Mouse (Mus musculus): Measurements from ENCODE around the gene Edem3.
A peak's percentile ranks its signal among the peaks of the same experiment; 100 is the strongest.
"Not testable (repeated sequence)": the region's sequence is repeated elsewhere in the genome, so short reads cannot be mapped to it uniquely, and the experiment has no call there.

Edem3 gene

DNA sequence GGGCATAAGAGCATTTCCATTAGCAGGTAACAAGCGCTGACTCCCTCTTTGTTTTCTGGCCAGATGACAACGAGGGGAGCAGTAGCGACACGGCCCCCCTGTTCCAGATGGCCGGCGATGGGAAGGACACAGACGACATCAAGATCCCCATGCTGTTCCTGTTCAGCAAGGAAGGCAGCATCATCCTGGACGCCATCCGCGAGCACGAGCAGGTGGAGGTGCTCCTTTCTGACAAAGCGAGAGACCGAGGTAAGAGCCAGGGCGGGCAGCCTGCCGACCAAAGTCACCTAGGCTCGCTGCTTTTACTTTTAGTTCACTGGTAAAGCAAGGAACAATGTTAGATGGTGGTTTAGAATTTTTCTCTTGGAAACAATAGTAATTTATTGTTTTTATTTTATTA, 56.3 kb downstream of the Edem3 start:
- no peak for DNase-seq (ENCODE audit: low spot score)

DNA sequence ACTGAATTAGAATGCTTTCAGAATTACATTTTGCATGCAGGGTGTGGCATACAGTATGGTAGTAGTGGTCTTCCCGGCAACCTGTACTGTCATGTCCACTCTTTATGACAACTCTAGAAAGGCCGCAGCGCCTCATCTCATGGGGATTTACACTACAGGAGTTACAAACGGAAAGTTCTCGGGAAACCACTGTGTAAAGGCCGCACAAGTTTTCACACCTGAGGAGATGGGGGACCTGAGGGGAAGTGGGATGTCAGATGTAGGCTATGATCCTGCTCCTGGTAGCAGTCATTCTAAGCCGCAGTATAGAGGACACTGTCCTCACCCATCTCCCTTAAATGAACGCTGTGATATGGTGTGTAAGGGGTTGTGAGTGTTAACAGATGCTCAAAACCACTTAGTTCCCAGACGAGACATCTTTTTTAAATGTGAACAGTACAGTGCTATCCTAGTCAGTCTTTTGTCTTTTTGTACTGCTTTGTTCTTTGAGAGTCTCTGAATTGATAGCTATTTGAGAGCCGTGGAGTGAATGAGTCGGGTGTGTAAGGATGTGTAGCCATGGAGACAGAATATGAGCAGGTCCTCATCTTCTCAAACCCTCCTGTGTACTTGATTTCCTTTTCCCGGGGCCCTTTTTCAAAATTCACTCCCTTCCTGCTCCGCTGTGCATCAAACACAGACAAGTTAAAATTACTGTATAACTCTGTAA, 57.0 kb downstream of the Edem3 start:
- DNase-seq (ENCODE audit: low spot score), result no peak

DNA sequence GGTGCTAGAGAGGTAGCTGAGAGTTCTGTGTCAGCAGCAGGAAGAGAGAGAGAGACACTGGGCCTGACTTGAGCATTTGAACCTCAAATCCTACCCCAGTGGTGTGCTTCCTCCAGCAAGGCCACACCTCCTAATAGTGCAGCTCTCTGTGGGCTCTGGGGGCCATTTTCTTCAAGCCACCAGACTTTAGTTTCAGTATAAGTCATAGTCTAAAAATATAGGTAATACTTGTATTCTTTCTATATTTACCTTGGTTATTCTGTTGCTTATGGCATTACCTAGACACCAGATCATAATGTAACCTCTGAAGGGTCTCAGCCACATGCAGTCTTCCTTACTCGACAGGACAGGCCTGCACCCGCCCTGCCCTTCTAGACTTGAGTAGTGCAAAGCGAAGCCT, 60.9 kb downstream of the Edem3 start:
- DNase-seq (ENCODE audit: low spot score), result no peak

DNA sequence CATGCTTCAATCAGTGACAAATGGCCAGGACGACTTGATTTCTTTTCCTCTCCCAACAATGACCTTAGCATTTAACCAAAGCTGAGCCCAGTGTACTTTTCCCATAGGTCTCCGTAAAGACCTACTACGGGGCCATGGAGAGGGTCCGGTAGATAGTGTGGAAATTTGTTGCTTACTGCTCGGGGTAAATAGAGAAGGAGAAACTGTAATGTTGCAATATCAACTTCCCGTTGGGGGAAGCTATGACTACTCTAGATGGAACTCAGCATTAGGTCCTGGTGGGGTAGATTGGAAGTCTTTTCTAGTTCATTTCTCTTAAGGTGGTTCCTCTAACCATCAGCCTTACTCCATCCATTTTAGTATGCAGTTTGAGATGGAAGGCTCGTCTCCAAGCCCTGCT, 64.0 kb downstream of the Edem3 start:
- no peak for DNase-seq (ENCODE audit: low spot score)

DNA sequence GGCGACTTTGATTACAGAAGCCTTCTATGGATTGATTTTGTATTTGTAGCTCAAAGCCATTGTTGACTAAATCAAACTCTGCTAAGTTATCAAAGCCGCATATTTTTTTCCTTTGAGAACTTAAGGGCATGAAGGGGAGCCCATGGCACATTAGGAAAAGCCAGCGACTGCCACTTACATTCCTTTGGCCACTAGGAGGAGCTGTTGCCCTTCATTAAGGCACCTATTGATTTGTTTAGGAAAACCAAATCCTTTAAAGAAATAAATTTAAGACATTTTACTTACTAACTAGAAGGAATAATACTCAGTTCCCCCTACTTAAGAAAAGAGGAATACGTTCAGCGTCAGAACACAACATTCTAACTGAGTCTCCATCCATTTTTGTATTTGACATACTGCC, 65.3 kb downstream of the Edem3 start:
- peak; percentile 77 for DNase-seq (ENCODE audit: low spot score)

DNA sequence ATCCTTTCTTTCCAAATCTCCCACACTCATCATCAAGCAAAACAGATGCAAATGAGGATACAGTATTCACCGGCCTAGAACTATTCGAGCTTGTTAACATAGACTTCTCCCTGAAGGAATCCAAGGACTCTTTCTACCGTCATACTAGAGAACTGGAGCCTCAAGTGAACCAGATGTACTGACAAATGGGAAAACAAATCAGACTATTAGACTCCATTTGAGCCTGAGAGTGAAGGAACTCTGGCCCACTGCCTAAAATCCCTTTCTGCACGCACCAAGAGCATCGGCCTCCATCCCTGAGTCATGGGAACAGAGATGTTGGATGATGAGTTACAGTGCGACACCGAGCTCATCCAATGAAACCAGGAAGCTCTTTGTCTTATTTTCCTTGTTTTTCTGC, 69.9 kb downstream of the Edem3 start:
- DNase-seq (ENCODE audit: low spot score), result no peak

DNA sequence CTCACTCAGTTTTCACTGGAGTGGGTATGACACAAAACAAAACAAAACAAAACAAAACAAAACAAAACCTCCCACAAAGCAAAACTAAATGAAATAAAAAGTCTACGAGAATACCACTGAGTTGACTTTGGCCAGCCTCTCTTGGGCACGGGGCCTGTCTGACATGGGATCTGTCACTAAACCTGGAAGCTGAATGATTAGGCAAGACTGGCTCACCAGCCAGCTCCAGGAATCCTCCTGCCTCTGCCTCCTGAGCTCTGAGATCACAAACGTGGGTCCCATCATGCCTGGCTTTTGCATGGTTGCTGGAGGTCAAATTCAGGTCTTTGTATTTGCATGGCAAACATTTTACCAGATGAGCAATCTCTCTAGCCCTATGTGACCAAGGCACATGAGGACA, 76.6 kb downstream of the Edem3 start:
- no peak for DNase-seq (ENCODE audit: low spot score)

DNA sequence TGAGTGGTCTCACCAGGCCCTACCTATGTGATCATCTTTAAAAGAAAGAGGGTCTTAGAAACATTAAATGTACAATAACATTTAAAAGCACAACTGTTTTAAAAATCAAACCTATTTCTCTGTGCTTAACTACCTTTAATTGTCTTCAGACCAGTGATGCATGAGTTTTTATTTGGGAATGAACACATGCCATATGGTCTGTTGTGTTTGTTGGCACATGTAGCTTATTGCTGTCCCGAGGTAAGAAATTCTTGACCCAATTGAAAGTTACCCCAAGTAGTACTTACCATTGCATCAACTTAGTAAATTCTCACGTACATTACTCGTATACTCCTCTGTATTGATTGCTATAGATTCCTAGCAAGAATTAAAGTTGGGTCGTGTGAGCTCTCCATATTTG, 80.1 kb downstream of the Edem3 start:
- no peak for DNase-seq (ENCODE audit: low spot score)

DNA sequence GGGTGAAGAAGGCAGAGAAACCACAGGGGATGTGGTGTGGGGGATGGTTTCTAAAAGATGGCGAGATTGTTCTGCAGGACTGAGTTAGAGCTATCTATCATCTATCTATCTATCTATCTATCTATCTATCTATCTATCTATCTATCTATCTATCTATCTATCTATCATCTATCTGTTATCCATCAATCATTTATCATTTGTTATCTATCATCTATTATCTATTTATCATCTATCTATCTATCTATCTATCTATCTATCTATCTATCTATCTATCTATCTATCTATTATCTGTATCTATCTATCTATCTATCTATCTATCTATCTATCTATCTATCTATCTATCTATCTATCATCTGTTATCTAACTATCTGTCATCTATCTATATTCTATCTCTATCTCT, 85.2 kb downstream of the Edem3 start:
- not testable (repeated sequence) for DNase-seq (ENCODE audit: low spot score)

DNA sequence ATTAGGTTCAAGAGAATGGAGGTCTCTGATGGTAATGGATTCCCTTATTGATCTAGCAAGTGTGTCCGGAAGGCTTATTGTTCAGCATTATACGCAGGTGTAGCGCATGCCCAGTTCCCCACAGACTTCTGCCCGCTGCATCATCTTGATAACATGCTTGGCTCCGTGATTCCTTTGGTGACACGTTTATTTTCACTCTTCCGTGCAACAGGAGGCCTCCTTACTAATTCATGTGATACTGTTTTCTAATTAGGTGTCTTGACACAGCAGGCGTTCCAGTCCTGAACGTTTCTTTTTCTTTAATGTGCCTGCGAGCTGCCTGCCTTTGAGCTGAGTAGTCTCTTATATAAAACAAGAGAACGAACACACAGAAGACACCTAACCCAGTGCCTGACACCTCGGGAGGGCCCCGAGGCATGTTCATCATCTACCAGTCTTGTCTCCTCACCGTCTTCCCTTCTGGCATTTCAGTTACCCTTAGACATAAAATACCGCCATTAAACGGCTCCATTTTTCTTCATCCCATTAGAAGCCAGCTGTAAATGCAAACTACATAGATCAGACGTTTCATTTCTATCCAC, 90.2 kb downstream of the Edem3 start:
- no peak for DNase-seq (ENCODE audit: low spot score)

DNA sequence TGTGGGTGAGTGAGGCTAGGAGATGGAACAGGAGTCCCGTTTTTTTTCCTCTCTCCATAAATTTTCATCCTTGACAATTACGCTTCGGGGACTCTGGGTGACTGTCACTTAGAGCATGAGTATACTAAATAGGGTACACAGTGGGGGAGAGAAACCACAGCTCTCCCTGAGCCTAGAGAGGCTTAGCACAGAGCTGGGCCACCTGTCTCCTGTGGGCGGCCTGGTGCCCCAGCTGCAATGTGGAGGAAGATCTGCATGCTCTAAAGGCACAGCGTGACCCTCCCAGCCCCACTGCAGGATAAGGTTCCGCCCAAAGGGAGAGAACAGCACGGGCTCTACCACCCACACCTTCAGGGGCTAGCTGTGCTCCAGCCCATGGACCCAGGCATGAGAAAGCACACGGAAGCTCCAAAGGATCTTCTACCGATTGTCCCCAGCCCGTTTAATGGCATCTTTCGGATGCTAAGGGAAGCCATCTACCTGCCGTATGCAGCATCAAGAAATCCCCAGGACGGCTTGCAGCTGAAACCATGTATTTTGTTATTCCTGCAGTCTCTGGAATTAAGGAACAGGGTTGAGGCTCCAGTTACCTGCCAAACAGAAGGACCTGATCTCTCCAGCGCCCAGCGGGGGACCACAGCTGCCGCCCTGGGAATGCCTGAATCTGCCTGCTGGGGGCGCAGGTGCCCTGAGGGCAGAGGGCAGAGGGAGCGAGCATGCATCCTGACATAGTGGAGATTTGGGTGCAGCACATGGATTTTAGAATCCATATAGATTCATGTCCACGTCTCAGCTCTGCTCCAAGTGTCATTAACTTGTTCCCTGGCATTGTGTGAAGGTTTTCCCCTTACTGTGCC, 91.0 kb downstream of the Edem3 start:
- DNase-seq (ENCODE audit: low spot score), result no peak

DNA sequence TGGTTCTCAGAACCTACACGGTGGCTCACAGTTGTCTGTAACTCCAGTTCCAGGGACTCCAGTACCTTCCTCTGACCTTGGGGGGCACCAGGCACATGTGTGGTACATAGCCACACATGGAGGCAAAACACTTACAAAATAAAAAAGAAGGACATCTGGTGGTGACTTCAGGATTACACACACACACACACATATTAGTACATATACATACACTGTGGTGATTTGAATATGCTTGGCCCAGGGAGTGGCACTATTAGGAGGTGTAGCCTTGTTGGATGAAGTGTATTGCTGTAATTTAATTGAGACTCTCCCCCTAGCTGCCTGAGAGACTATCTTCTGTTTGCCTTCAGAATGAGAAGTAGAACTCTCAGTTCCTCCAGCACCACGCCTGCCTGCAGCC, 93.1 kb downstream of the Edem3 start:
- no peak for DNase-seq (ENCODE audit: low spot score)

DNA sequence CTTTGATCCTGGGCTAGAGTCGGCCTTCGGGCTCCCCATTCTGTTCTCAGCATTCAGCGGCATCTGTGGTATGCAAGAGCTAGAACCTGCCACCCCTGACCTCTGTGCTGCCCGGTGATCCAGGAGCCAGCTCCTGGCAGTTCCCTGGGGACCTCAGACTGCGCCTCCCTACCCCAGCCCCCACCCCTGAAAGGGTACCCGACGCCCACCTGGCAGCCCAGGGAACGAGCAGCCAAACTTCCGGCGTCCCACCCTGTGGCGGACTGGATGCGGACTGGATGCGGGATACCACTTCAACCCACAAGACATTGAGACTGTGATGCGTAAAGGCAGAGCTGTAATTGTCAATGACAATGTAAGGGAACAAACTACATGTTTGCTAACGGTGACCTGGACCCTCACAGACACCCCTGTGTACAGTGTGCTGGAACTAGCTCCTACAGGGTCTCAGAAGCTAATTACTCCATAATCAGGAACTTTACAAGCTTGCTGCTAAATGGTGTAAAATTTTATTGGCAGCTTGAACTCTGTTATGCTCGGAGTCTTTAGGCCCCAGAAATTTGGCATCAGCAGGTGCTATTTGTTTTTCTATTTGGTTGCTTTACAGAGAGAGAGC, 94.9 kb downstream of the Edem3 start:
- no peak for DNase-seq (ENCODE audit: low spot score)

DNA sequence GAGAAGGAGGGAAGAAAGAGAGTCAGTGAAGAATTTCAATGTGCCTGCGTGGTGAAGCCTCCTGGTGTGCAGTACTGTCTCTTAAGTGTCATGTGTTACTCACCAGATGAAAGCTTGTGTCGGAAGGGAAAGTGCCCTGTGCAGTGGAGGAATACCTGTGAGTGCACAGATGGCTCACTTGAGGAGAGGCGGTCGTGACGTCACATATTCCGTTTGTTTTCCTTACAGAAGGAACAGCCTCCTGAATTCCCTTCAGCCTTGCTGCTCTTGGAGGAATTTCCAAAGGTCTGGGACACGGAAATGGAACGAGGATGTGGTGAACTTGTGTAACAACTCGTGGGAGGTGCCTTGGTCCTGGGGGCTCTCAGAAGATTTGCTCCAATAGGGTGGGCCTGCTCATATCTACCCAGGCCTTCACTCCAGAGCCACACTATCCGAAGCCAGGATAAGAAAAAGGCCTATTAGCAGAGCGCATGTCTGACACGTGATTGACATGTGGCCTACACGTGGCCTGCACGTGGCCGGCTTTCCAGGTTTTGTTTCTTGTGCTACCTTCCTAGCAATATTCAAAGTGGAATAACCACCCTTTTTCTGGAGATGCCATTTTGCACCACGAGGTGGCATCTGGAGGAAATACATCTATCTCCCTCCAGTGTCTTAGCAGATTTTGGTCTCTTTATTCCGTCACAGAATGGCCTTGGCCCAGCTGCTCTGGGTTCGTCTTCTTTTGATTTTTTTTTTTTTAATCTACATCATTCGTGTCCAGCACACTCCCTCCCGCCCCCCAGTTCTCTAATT, 96.1 kb downstream of the Edem3 start:
- no peak for DNase-seq (ENCODE audit: low spot score)

DNA sequence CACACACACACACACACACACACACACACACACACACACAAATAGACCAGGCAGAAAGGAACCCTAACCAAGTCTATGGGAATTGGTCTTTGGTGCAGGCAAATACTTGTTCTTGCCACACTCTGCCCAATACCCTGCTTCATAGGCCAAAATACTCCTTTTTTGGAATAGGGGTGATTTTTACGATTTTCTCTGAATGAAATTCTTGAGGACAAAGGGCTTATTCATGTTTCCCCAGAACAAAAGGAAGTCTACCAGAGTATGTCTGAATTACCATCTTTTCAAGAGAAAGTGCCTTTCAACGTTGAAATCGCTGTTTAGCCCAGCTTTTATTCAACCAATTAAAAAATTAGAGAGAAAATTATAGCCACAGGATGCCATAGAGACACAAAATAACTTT, 96.8 kb downstream of the Edem3 start:
- DNase-seq (ENCODE audit: low spot score), result no peak

DNA sequence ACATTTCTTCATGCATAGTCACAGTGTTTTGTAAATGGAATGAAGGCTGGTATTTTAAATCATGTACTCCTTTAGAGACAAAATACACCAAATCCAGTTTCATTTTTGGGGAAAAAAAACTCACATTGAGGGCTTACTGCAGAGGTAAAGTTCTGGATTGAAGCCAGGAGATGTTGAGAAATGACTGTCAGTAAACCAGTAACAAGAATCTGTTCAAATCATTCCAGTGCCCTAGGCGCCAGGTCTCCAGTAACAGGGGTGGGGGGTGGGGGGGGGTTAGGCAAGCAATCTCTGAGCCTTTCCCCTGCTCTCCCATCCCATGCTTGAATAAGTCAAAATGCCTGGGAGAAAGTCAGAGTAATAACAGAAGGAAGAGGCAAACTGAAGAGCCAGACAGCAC, 100.4 kb downstream of the Edem3 start:
- DNase-seq (ENCODE audit: low spot score), result no peak

DNA sequence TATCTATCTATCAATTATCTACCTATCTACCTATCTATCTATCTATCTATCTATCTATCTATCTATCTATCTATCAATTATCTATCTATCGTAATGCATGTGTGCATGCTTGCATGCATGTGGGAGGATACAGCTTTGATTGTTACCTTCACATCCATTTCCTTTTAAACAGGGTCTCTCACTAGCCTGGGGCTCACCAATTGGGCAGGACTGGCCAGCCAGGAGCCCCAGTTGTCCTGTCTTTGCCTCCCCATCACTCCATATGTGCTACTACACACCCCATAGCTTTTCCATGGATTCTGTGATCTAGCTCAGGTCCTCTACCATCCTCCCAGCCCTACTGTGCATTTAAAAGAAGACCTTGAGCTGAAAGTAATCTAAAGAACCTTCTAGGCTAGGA, 103.3 kb downstream of the Edem3 start:
- DNase-seq (ENCODE audit: low spot score), result no peak

DNA sequence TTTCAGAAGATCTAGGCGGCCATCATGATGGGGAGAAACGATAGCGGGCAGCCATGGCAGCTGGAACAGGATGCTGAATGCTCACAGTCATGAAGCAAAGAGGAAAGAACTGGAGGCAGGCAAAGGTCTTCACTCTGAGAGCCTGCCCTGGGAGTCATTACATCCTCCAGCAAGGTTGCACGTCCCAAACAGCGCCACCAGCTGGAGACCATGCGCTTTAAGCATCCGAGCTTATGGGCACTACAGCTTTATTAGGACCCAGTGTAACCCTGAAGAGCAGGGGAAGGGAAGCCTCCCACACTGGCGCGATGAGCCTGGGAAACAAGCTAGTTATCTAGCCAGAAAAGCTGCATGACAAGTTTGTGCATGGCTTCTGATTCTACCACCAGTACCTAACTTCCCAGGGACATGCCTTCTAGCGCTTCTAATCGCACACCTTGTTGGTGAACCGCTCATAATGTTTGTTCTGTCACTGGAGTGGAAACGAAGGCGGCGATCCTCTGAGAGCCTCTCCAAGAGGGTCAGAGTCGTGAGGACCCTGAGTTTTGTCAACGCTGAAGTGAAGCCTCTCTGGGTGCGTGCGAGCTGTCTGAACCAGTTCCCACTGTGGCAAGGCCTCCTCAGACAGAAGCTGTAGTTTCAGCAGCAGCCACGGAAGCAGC, 106.3 kb downstream of the Edem3 start:
- DNase-seq (ENCODE audit: low spot score), result no peak

DNA sequence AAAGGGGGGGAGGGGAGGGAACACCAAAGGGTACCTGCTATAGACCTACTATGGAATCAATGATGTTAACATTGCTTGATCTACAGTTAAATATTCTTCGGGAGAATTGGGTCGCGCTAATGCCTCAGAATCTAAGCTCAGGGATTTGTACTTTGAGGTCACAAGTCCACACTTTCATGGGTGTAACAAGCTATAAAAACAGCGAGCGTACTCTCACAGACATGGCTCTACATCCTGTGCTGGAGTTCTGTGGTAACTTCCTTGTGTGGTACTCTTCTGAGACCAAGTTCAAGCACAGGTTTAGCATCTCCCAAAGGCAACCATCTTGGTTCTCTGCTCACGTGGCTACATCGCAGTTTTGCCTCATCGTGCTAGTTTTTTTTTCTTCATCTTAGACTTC, 106.9 kb downstream of the Edem3 start:
- no peak for DNase-seq (ENCODE audit: low spot score)

DNA sequence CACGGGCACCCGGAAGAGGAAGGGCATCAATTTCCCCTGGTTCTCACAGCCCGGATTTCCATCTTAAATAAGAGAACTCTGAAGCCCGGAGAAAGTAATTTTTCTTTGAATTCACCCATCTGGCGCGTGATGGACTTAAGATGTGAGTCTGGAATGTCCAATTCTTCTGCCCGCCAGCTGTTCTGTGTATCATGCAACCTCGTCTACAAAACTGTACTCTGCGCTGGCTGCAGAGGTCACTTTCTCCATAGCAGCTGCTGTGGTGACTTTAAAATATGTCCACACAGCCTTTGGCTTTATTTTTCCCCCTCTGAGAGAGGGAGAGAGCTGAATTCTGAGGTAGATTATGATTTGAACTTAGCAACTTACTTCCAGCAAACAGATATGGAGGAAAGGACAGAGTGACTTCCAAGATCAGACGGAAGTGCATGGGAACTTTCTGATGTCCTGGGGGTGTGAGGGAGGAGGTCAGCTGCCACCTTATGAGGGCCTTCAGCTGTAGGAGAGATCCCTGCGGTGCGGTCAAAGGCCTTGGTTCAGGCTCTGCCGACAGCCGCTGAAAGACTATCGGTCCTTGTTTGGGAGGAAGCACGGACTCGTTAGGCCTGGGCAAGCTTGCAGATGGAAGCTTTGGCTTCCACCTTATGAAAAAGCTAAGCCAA, 108.1 kb downstream of the Edem3 start:
- DNase-seq (ENCODE audit: low spot score), result no peak

DNA sequence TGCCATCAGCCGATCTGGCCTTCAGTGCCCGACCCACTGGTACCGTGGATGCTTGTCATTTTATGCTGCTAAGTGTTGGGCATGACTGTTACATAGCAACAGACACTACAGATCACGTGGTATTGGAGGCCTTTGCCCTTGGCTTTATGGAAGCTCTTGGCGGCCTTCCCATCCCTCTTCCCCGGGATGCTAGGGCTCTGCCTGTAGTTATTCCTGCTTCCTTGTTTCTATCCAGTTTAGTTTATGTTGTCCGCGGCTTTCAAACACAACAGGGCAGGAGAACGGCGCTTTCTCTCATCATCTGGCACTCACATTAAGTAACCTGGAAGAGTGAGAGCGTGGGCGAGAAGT, 108.6 kb downstream of the Edem3 start:
- peak; percentile 22 for DNase-seq (ENCODE audit: low spot score)
